Mouse (Mus musculus): Measurements from ENCODE around the gene Fkrp. TPM values are rescaled to one million over a fixed set of nuclear protein-coding genes. Genes with fewer than 3 reads are reported as not detected.

Gene Fkrp
- total RNA-seq (2014; rRNA removed) (40.0 and 54.6 TPM in 2 replicates), polyA plus RNA-seq (2015; fragmentation: Nextera tagmentation; extraction: Ambion mirVana) (31.7 and 37.8 TPM in 2 replicates)

- Histone ChIP-seq H3K4me2 (ENCODE audit: low read depth) (peak within 1 kb of the TSS; percentile 88), H3K4me1 (ENCODE audit: insufficient read depth) (peaks cover 39% of the 10 kb centered on the region), H3K27ac (ENCODE audit: low read depth, low read length) (peak within 1 kb of the TSS; percentile 98), H3K27me3 (ENCODE audit: insufficient read depth, low read length) (no peaks in the 10 kb centered on the region), H3K9ac (peak within 1 kb of the TSS; percentile 99), H3K36me3 (ENCODE audit: insufficient read depth) (no peaks in the 10 kb centered on the region), H3K4me3 (ENCODE audit: low read depth, low read length) (peak within 1 kb of the TSS; percentile 96), H3K9me3 (ENCODE audit: low read length) (no peaks in the 10 kb centered on the region)
- no peak for TF ChIP-seq CTCF (IDR thresholded peaks at IDR 0.05; ENCODE audit: low read depth)
- peak; percentile 51 for ATAC-seq
- DNase-seq = peak; percentile 51
- WGBS = 1% methylated on average over 48 of the region's 64 CpGs
Observed at GRCm38 (mm10) chr7:16816475-16817122, at the start of gene Fkrp. Fkrp (minus strand) TSS chr7:16816732.

DNA sequence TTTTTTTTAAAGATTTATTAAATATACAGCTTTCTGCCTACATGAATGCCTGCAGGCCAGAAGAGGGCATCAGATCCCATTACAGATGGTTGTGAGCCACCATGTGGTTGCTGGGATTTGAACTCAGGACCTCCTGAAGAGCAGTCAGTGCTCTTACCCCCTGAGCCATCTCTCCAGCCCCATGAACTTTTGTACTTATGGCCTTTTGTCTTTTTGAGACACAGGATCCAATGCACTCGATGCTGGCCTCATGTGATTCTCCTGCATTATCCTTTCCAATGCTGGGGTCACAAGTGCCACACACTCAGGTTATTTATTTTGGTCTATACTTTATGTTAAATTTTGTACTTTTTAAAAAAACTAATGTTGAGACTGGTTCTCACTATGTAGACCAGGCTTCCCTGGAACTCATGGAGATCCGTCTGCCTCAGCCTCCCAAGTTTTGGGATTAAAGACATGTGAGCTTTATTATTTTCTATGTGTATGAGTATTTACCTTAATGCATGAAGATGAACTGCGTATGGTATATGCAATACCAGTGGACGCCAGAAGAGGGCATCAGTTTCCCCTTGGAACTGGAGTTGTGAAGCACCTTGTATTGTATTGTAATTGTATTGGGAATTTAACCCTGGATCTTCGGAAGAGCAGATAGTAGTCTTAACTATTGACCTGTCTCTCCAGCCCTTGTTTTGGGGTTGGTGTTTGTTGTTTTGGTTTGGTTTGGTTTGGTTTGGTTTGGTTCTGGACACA lies 43.5 kb upstream of the Fkrp start:
- no peaks in the 10 kb centered on the region for H3K9me3 ChIP-seq (ENCODE audit: low read length)
- peak; percentile 80 for TF ChIP-seq CTCF (IDR thresholded peaks at IDR 0.05; ENCODE audit: low read depth)
- WGBS = 23% methylated on average over 5 of the region's 5 CpGs
- no peak overlapping the region for H3K4me2 ChIP-seq (ENCODE audit: low read depth)
- no peaks in the 10 kb centered on the region for H3K27me3 ChIP-seq (ENCODE audit: insufficient read depth, low read length)
- H3K27ac ChIP-seq (ENCODE audit: low read depth, low read length) = no peak overlapping the region
- H3K4me1 ChIP-seq (ENCODE audit: insufficient read depth) = no peaks in the 10 kb centered on the region
- peaks cover 14% of the 10 kb centered on the region for H3K36me3 ChIP-seq (ENCODE audit: insufficient read depth)
- ATAC-seq = no peak
- H3K4me3 ChIP-seq (ENCODE audit: low read depth, low read length) = no peak overlapping the region
- peak; percentile 68 for DNase-seq
- no peak overlapping the region for H3K9ac ChIP-seq

- 23% methylated on average over 17 of the region's 17 CpGs for WGBS
Observed at GRCm38 (mm10) chr7:16858336-16858735, 41.8 kb upstream of the Fkrp start.

DNA sequence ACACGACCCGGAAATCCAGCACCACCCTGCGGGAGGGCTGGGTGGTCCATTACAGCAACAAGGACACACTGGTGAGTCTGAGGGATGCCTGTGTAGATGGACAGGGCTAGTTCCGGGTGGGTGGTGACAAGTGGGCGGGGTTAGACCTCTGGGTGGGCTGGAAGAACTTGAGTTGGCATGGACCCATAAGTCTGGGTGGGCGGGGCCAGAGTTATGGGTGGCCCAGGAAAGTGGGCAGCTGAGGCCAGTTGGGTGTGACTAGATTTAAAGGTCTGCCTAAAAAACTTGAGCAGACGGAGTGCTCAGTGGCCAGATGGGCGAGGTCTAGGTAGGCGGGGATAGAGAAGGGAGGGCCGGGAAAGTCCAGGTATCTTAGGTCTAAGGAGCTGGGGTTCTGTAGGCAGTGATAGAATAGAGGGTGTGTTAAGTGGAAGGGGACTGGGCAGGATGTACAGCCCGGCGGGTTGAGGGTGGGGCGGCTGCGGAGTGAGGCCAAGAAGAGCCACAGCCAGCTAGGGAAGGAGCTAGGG lies 36.8 kb upstream of the Fkrp start:
- no peak for DNase-seq
- Histone ChIP-seq H3K36me3 (ENCODE audit: insufficient read depth) (peaks cover 23% of the 10 kb centered on the region), H3K4me2 (ENCODE audit: low read depth) (no peak overlapping the region), H3K9ac (no peak overlapping the region), H3K27ac (ENCODE audit: low read depth, low read length) (no peak overlapping the region), H3K9me3 (ENCODE audit: low read length) (no peaks in the 10 kb centered on the region), H3K27me3 (ENCODE audit: insufficient read depth, low read length) (no peaks in the 10 kb centered on the region), H3K4me3 (ENCODE audit: low read depth, low read length) (no peak overlapping the region), H3K4me1 (ENCODE audit: insufficient read depth) (no peaks in the 10 kb centered on the region)
- 0 out of 2 replicates have a peak, but pooled peaks have one; percentile 12 for ATAC-seq
- TF ChIP-seq CTCF (IDR thresholded peaks at IDR 0.05; ENCODE audit: low read depth) = no peak
- 87% methylated on average over 14 of the region's 14 CpGs for WGBS

More at GRCm38 (mm10) chr7:16858336-16858735, 41.8 kb upstream of the Fkrp start:
- ATAC-seq (peak; percentile 54; the same call in 1 of the 2 replicates), DNase-seq (peak; percentile 36)
- TF ChIP-seq CTCF (IDR thresholded peaks at IDR 0.05; ENCODE audit: low read depth) = peak; percentile 68
- H3K27ac ChIP-seq (ENCODE audit: low read depth, low read length) = no peak overlapping the region
- H3K4me3 ChIP-seq (ENCODE audit: low read depth, low read length) = no peak overlapping the region
- peaks cover 20% of the 10 kb centered on the region for H3K36me3 ChIP-seq (ENCODE audit: insufficient read depth)
- H3K4me2 ChIP-seq (ENCODE audit: low read depth) = no peak overlapping the region
- H3K9ac ChIP-seq = no peak overlapping the region
- H3K9me3 ChIP-seq (ENCODE audit: low read length) = no peaks in the 10 kb centered on the region
- H3K27me3 ChIP-seq (ENCODE audit: insufficient read depth, low read length) = no peaks in the 10 kb centered on the region
- H3K4me1 ChIP-seq (ENCODE audit: insufficient read depth) = no peaks in the 10 kb centered on the region

- Histone ChIP-seq H3K27ac (ENCODE audit: low read depth, low read length) (no peak overlapping the region), H3K4me1 (ENCODE audit: insufficient read depth) (no peaks in the 10 kb centered on the region), H3K4me3 (ENCODE audit: low read depth, low read length) (no peak overlapping the region), H3K27me3 (ENCODE audit: insufficient read depth, low read length) (no peaks in the 10 kb centered on the region), H3K9me3 (ENCODE audit: low read length) (no peaks in the 10 kb centered on the region), H3K9ac (no peak overlapping the region), H3K36me3 (ENCODE audit: insufficient read depth) (peaks cover 21% of the 10 kb centered on the region), H3K4me2 (ENCODE audit: low read depth) (no peak overlapping the region)
- no peak for TF ChIP-seq CTCF (IDR thresholded peaks at IDR 0.05; ENCODE audit: low read depth)
- WGBS = 92% methylated on average over 4 of the region's 4 CpGs
- no peak for DNase-seq
- ATAC-seq = no peak
Observed at GRCm38 (mm10) chr7:16851636-16852035, 35.1 kb upstream of the Fkrp start.

DNA sequence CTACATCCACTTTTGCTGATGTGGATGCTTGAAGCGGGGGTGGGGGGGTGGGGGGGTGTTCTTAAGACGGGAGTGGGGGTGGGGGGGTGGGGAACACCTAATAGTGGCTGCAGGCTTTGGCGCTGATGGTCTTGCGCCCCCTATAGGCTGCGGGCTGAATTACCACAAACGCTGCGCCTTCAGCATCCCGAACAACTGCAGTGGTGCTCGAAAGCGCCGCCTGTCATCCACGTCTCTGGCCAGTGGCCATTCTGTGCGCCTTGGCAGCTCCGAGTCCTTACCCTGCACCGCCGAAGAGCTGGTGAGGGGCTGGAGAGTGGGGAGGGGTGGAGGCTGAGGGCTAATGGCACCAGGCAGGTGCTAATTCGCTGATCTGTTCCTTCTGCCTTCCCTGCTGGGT lies 32.0 kb upstream of the Fkrp start:
- no peaks in the 10 kb centered on the region for H3K9me3 ChIP-seq (ENCODE audit: low read length)
- H3K4me1 ChIP-seq (ENCODE audit: insufficient read depth) = no peaks in the 10 kb centered on the region

More for the DNA sequence above, 32.0 kb upstream of the Fkrp start:
- no peaks in the 10 kb centered on the region for H3K27me3 ChIP-seq (ENCODE audit: insufficient read depth, low read length)
- peak; percentile 47 for ATAC-seq
- no peak overlapping the region for H3K4me3 ChIP-seq (ENCODE audit: low read depth, low read length)
- H3K27ac ChIP-seq (ENCODE audit: low read depth, low read length) = no peak overlapping the region
- TF ChIP-seq CTCF (IDR thresholded peaks at IDR 0.05; ENCODE audit: low read depth) = peak; percentile 69
- H3K4me2 ChIP-seq (ENCODE audit: low read depth) = no peak overlapping the region
- H3K36me3 ChIP-seq (ENCODE audit: insufficient read depth) = 0 out of 2 replicates have a peak, but pooled peaks cover 2% of the 10 kb centered on the region
- 12% methylated on average over 17 of the region's 17 CpGs for WGBS
- no peak overlapping the region for H3K9ac ChIP-seq
- peak; percentile 66 for DNase-seq

Data from forebrain, postnatal 0 days (tissue).